Mouse (Mus musculus): Measurements from ENCODE around the gene Baiap2. TPM values are rescaled to one million over a fixed set of nuclear protein-coding genes. Genes with fewer than 3 reads are reported as not detected.

Gene Baiap2
- polyA plus RNA-seq (2015; fragmentation: Nextera tagmentation; extraction: Ambion mirVana), result 20.8 and 22.3 TPM in 2 replicates

DNA sequence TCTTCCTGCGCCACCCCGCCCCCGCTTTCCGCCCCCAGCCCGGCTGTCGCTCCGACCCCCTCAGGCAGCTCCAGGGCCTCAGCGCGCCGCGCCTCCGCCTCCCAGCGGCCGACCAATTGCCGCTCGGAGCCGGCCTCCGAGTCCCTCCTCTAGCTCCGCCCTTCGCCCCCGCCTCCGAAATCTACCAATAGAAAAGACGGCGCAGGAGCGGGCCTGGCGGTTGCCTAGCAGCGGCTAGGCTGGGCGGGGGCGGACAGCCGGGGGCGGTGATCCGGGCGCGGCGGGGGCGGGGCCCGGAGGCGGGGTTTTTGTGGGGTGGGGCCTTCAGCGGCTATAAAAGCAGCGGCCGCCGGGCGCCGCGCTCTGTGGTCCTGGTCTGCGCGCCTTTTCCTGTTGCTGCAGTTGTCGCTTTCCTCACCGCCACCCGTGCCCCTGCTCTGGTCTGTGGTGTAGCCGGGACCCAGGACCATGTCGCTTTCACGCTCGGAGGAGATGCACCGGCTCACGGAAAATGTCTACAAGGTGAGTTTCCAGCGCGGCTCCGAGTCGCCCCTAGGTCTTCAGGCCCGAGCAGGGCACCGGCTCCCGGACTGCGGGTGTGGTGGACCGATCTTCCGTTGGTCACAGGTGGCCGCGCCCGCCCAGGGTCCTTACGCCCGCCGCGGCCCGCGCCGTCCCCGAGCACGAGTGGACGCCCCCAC is at the start of gene Baiap2:
TSS of gene Baiap2 (plus strand) at position 37 of the 701 bp plus-strand sequence.
- no peaks in the 10 kb centered on the region for H3K36me3 ChIP-seq
- H3K27me3 ChIP-seq, result no peaks in the 10 kb centered on the region
- H3K27ac ChIP-seq, result peak within 1 kb of the TSS; percentile 94
- peaks cover 78% of the 10 kb centered on the region for H3K4me1 ChIP-seq
- H3K9me3 ChIP-seq (replicated peaks), result no peaks in the 10 kb centered on the region
- peak; percentile 92 for ATAC-seq (replicated peaks; ENCODE audit: low FRiP score)
- WGBS, result under 1% methylated on average over 73 of the region's 79 CpGs
- peak within 1 kb of the TSS; percentile 86 for H3K4me2 ChIP-seq
- H3K4me3 ChIP-seq (replicated peaks), result peak within 1 kb of the TSS; percentile 82
- H3K9ac ChIP-seq, result peak within 1 kb of the TSS; percentile 69

DNA sequence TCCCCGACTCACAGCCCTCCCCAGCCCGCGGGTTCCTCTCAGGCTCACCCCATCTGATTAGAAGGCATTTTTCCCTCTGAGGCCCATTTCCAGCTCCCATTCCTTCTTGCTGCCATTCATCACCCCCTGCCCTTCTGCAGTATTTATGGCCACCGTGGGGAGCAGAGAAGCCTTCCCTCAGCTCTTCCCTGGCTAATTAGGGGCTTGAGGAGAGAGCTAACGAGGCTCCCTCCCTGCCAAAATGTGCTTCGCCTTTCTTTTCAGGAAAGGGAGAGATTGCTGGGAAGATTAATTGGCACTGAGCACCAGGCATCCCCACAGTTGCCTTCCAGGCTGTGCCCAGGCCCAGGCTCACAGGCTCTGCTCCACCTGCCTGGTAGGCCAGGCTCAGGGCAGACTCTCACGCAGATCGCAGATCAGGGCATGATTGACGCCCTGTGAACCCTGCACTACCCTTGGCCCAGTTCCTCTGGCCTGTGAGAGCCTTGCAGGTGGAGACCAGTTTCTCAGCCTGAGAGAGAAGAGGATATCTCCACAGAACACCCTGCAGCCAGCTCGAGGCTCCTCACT is 48.8 kb upstream of the Baiap2 start:
- WGBS, result 61% methylated on average over 10 of the region's 10 CpGs
- H3K27me3 ChIP-seq, result no peaks in the 10 kb centered on the region
- no peak for ATAC-seq (replicated peaks; ENCODE audit: low FRiP score)
- no peaks in the 10 kb centered on the region for H3K4me1 ChIP-seq
- H3K4me2 ChIP-seq, result no peak overlapping the region
- H3K36me3 ChIP-seq, result peaks cover 98% of the 10 kb centered on the region
- H3K9me3 ChIP-seq (replicated peaks), result no peaks in the 10 kb centered on the region
- H3K9ac ChIP-seq, result no peak overlapping the region
- H3K27ac ChIP-seq, result no peak overlapping the region
- H3K4me3 ChIP-seq (replicated peaks), result no peak overlapping the region

DNA sequence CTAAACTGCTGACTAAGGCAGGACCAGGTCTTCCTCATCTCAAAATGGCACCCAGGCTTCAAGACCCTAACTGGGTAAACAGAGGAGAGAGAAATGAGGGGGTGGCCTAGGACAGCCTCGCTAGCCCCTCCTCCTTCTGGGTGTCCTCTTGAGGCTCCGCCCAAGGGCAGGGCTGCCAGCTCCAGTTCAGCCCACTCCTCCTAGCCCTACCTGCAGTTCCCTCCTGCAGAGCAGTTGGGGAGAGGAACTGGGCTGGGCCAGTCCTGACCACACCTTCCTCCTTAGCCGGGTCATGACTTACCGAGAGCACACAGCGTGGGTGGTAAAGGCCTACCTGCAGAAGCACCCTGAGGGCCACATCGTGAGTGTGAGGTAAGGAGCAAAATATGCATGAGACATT is 47.9 kb upstream of the Baiap2 start:
- Histone ChIP-seq H3K27ac (no peak overlapping the region), H3K9me3 (replicated peaks) (no peaks in the 10 kb centered on the region), H3K27me3 (no peaks in the 10 kb centered on the region), H3K9ac (no peak overlapping the region), H3K4me2 (no peak overlapping the region), H3K4me3 (replicated peaks) (no peak overlapping the region), H3K4me1 (no peaks in the 10 kb centered on the region), H3K36me3 (peaks cover 98% of the 10 kb centered on the region)
- ATAC-seq (replicated peaks; ENCODE audit: low FRiP score), result peak; percentile 50; the same call in 1 of the 2 replicates
- WGBS, result 48% methylated on average over 6 of the region's 6 CpGs

DNA sequence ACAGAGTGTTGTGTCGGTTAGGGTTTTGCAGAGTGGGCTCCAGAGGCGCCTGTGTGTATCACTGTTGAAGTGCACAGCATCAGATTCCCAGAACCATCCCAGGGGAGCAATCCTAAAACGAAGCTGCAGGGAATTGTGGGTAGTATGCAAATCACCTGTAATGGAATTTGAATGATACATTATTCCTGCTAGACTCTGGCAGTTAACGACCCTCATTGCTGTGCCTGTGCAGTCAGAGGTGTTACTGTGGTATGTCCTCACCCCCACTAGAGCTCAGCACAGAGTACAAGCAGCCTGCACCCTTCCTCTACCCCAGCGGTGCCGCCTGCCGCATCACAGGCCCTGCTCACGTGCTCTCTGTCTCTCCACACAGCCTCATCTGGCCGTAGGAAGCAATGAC is 45.5 kb upstream of the Baiap2 start:
- no peaks in the 10 kb centered on the region for H3K27me3 ChIP-seq
- WGBS, result 86% methylated on average over 9 of the region's 9 CpGs
- no peaks in the 10 kb centered on the region for H3K4me1 ChIP-seq
- no peaks in the 10 kb centered on the region for H3K9me3 ChIP-seq (replicated peaks)
- H3K36me3 ChIP-seq, result peaks cover 75% of the 10 kb centered on the region
- H3K9ac ChIP-seq, result no peak overlapping the region
- H3K27ac ChIP-seq, result no peak overlapping the region
- no peak for ATAC-seq (replicated peaks; ENCODE audit: low FRiP score)
- H3K4me2 ChIP-seq, result no peak overlapping the region
- H3K4me3 ChIP-seq (replicated peaks), result no peak overlapping the region

DNA sequence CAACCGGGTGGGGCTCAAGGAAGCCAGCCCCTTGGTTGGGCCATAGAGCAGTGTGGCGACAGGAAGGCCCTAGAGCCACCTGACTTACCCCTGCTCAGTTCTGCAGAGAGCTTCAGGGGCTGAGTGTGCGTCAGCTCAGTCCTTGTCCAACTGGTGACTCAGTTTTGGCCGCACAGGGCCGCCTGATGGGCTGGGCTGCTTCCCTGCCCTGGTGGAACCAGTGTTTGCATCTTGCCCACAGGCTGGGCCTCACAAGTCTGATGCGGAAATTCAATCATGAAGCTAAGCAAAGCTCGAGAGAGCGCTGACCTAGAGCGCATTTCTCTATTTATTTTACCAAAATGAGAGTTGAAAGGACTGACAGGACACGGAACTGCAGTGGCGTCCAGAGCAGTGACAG is 43.6 kb upstream of the Baiap2 start:
- 86% methylated on average over 11 of the region's 11 CpGs for WGBS
- no peaks in the 10 kb centered on the region for H3K9me3 ChIP-seq (replicated peaks)
- ATAC-seq (replicated peaks; ENCODE audit: low FRiP score), result no peak

DNA sequence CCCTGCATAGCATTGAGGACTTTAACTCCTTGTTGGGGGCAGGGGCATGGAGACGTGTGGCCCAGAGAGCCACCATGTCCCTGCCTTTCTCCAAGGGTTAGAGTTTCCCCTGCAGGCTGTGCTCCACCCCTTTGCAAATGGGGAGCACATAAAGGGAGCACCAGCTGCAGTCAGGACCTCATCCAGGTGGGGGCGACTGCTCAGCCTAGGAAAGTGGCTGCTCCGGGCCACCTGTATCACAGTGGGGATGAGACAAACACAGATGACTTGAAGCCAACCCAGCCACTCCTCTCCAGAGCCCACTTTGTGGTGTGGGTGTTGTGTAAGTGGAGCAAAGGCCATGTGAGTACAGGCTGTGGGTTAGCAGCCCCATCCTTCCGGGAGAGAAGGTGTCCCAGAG is 41.4 kb upstream of the Baiap2 start:
- Histone ChIP-seq H3K27ac (no peak overlapping the region), H3K27me3 (no peaks in the 10 kb centered on the region), H3K4me2 (no peak overlapping the region), H3K36me3 (peaks cover 34% of the 10 kb centered on the region), H3K4me3 (replicated peaks) (no peak overlapping the region), H3K4me1 (0 out of 2 replicates have a peak, but pooled peaks cover 2% of the 10 kb centered on the region), H3K9me3 (replicated peaks) (no peaks in the 10 kb centered on the region), H3K9ac (no peak overlapping the region)
- ATAC-seq (replicated peaks; ENCODE audit: low FRiP score), result no peak
- 72% methylated on average over 4 of the region's 4 CpGs for whole genome bisulfite sequencing

More for the DNA sequence above, 43.6 kb upstream of the Baiap2 start:
- Histone ChIP-seq H3K36me3 (peaks cover 56% of the 10 kb centered on the region), H3K27me3 (no peaks in the 10 kb centered on the region), H3K4me1 (no peaks in the 10 kb centered on the region), H3K4me2 (no peak overlapping the region), H3K9ac (no peak overlapping the region), H3K27ac (no peak overlapping the region), H3K4me3 (replicated peaks) (no peak overlapping the region)

DNA sequence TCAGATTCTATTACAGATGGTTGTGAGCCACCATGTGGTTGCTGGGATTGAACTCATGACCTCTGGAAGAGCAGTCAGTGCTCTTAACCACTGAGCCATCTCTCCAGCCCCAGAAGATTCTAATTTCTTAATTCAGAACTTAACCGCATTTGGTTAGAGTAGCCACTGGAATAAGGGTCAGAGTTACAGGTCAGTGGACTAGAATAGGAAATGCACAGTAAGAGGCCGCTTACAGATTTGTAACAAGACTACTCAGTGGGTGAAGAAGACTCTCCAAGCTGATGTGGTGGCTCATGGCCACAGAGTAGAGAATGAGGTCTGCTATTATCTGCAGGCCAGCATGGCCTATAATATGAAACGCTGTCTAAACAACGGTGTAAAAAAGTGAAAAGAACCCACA is 39.7 kb upstream of the Baiap2 start:
- Histone ChIP-seq H3K4me2 (no peak overlapping the region), H3K36me3 (peaks cover 18% of the 10 kb centered on the region), H3K27me3 (0 out of 2 replicates have a peak, but pooled peaks cover 7% of the 10 kb centered on the region), H3K9ac (no peak overlapping the region), H3K4me3 (replicated peaks) (no peak overlapping the region), H3K9me3 (replicated peaks) (no peaks in the 10 kb centered on the region), H3K4me1 (0 out of 2 replicates have a peak, but pooled peaks cover 2% of the 10 kb centered on the region), H3K27ac (no peak overlapping the region)
- whole genome bisulfite sequencing, result 79% methylated on average over 4 of the region's 4 CpGs
- no peak for ATAC-seq (replicated peaks; ENCODE audit: low FRiP score)

DNA sequence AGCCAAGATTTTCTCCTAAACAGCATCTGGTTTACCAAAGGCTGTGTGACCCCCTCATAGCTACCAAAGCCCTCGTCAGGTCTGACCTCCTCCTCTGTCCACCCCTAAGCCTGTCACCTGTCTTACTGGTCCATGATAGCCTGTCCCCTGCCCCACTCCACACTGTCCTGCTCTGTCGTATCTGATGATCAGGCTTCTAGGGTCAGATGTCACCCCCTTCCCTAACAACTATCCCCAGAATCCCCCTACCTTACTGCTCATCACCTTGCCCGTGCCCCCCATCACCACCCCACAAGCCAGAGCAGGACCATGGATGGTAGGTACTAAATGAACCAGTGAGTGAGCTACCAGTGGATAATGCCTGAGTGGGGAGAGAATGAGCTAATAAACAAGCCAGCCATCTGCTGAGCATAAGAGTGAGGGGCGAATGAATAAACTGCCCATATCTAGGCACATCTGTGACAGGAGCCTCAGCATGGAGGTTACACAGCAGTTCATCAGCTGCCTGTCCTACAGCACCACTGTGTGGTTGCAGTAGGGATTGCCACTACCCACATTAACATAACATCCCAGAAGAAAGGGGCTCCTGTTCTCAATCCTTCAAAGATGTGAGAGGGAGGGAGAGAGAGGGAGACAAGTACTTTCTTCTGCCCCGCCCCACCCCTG is 37.8 kb upstream of the Baiap2 start:
- Histone ChIP-seq H3K9ac (no peak overlapping the region), H3K36me3 (no peaks in the 10 kb centered on the region), H3K4me3 (replicated peaks) (no peak overlapping the region), H3K4me2 (no peak overlapping the region), H3K27ac (no peak overlapping the region), H3K4me1 (peaks cover 10% of the 10 kb centered on the region), H3K27me3 (0 out of 2 replicates have a peak, but pooled peaks cover 15% of the 10 kb centered on the region), H3K9me3 (replicated peaks) (no peaks in the 10 kb centered on the region)
- 31% methylated on average over 5 of the region's 5 CpGs for WGBS
- peak; percentile 26; the same call in 1 of the 2 replicates for ATAC-seq (replicated peaks; ENCODE audit: low FRiP score)

DNA sequence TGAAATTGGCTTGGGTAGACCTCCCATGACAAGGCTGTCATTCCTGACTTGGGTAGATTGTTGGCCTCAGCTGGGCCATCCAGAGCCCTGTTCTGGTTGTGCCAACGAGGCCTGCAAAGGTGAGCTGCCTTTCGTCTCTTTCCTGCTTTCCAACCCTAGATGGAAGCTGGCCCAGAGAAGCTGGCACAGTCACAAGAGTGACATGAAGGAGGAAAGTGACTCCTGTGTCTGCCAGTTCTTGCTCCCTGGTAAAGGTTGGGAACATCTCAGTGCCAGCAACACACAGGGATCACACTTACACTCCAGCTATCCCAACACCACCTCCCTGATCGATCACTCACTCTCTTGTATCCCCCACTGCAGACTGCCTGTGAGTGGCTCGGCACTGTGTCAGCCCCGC is 36.8 kb upstream of the Baiap2 start:
- H3K27me3 ChIP-seq, result 0 out of 2 replicates have a peak, but pooled peaks cover 15% of the 10 kb centered on the region
- no peak overlapping the region for H3K4me3 ChIP-seq (replicated peaks)
- H3K9me3 ChIP-seq (replicated peaks), result no peaks in the 10 kb centered on the region
- no peak for ATAC-seq (replicated peaks; ENCODE audit: low FRiP score)
- H3K36me3 ChIP-seq, result no peaks in the 10 kb centered on the region
- no peak overlapping the region for H3K4me2 ChIP-seq
- 92% methylated on average over 5 of the region's 5 CpGs for WGBS
- H3K9ac ChIP-seq, result no peak overlapping the region
- peaks cover 13% of the 10 kb centered on the region for H3K4me1 ChIP-seq
- no peak overlapping the region for H3K27ac ChIP-seq

DNA sequence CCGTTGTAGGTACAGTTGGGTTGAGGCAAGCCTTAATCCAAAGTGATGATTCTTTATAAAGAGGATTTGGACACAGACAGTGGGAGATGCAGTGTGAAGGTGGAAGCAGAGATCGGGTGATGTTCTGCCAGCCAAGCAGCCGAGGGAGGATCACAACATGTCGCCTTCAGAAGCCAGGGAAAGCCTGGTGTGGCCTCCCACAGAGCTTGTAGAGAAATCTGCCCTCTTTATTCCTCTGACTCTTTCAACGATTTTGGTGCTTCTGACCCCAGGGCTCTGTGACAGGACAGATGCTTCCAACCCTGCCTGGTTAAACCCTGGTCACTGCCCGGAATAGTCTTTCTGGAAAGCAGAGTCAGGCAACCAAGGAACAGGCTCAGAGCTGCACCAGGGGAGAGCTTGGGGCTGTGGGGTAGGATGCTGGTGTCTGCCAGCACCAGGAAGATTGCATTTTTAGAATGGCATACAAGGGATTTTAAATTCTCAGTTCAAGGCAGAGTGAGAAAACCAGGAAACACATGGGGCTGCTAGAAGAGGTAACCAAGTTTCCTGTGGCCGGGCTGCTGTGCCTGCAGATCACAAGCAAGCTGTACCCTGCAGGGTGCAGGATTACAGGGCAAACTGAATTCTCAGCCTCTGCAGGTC is 35.4 kb upstream of the Baiap2 start:
- H3K9ac ChIP-seq, result no peak overlapping the region
- no peak for ATAC-seq (replicated peaks; ENCODE audit: low FRiP score)
- no peak overlapping the region for H3K4me2 ChIP-seq
- H3K27me3 ChIP-seq, result 0 out of 2 replicates have a peak, but pooled peaks cover 15% of the 10 kb centered on the region
- WGBS, result 45% methylated on average over 7 of the region's 7 CpGs
- H3K9me3 ChIP-seq (replicated peaks), result no peaks in the 10 kb centered on the region
- no peaks in the 10 kb centered on the region for H3K36me3 ChIP-seq
- no peak overlapping the region for H3K27ac ChIP-seq
- no peak overlapping the region for H3K4me3 ChIP-seq (replicated peaks)
- H3K4me1 ChIP-seq, result peaks cover 13% of the 10 kb centered on the region

DNA sequence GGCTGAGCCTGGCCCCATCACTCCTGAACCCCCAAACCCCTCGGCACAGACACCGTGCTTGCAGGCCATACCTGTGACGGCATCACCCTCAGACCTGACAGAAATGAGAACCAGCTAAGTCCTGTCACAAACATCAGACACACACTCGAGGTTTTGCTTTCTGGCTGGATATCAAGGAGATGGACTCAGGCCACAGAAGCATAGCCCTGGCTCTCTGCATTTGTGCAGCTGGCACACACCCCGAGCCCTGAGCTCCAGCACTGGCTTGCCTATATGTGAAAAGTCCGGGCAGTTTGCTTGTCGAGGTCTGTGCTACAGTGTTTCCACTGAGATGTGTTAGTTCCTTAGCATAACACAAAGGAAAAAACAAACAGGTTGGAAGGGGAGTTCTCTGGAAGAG is 34.9 kb upstream of the Baiap2 start:
- H3K27ac ChIP-seq, result no peak overlapping the region
- no peak for ATAC-seq (replicated peaks; ENCODE audit: low FRiP score)
- H3K9ac ChIP-seq, result no peak overlapping the region
- no peaks in the 10 kb centered on the region for H3K9me3 ChIP-seq (replicated peaks)
- peaks cover 17% of the 10 kb centered on the region for H3K4me1 ChIP-seq
- no peaks in the 10 kb centered on the region for H3K36me3 ChIP-seq
- H3K4me2 ChIP-seq, result no peak overlapping the region
- H3K4me3 ChIP-seq (replicated peaks), result no peak overlapping the region
- WGBS, result 58% methylated on average over 7 of the region's 7 CpGs
- H3K27me3 ChIP-seq, result 0 out of 2 replicates have a peak, but pooled peaks cover 15% of the 10 kb centered on the region

DNA sequence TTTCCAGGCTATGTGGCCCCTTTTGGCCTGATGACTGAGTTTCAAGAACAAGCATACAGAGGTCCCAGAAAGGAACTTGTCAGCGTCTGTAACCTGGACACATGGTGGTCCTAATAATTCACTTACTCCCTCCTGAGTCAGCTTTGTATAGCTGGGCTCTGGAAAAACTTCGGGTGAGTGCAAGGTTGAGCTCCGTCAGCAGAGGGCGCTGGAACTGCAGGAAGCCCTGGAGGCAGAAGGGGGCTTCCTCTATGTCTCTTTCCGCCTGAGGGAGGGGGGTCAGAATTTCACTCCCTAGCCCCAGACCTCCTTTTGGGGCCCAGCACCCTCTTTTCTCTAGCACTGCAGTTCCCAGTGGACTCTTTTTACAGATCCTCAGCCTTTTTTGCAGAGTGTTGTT is 33.1 kb upstream of the Baiap2 start:
- WGBS, result 0% methylated on average over 5 of the region's 5 CpGs
- Histone ChIP-seq H3K27me3 (0 out of 2 replicates have a peak, but pooled peaks cover 15% of the 10 kb centered on the region), H3K9me3 (replicated peaks) (no peaks in the 10 kb centered on the region), H3K27ac (no peak overlapping the region), H3K4me1 (peaks cover 27% of the 10 kb centered on the region), H3K4me2 (peak overlapping the region; percentile 43; the same call in 1 of the 2 replicates), H3K9ac (no peak overlapping the region), H3K4me3 (replicated peaks) (no peak overlapping the region), H3K36me3 (no peaks in the 10 kb centered on the region)
- ATAC-seq (replicated peaks; ENCODE audit: low FRiP score), result no peak

All from kidney, embryonic 15.5 days (tissue).